ENCODE assay signal across 19 mouse cellular contexts in the genomic region with DNA sequence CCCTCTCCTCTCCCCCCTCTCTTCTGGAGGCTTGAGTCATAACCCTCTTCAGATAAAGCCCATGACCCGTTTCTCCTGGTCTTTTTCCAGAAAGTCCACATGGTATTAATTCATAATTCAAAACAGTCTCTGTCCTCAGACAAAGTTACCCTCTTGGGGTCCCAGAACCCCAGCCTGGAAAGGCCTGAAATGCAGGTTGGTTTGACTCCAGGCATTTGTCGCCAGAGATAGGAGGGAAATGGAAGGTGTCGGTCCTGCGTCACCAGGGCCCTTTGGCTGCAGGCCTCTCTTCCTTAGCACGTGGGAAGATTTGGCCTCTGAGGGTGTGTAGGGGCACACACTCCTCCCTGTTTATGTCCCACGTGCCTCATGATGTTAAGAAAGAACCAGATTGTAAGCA.
DNase-seq lines count a peak whose midpoint lies in the region; ATAC-seq lines count a peak whose summit lies in the region.
"Had no signal": no experiment of that assay in that cellular context is flagged by ENCODE, and none has a peak within 500 bp of the region (broad histone marks: within the 10 kb centered on the region; RNA-seq: fewer than 3 reads in every experiment).

No protein-coding gene starts in this region.

- DNase-seq in heart, adult 11 months, result peak; percentile 97
- peak; percentile 83 for DNase-seq in adipocyte (ENCODE audit: low spot score)
- DNase-seq in heart, adult 9 months (ENCODE audit: low spot score in 2 of 2), result peak; percentile 55 to 63
- DNase-seq in heart, postnatal 36 days, result peak; percentile 43 to 52
- no peak for DNase-seq in embryo, embryonic 9.5 days (ENCODE audit: extremely low spot score)
- DNase-seq in forebrain, embryonic 10.5 days (ENCODE audit: extremely low spot score, low spot score), result no peak
- DNase-seq: adrenal gland, postnatal 10 days; cerebellum, adult 11-12 months; lung, embryonic 14.5 days; midbrain, embryonic 14.5 days; retina, postnatal 1 day; thymus, postnatal 36 days had no signal

- H3K4me1 ChIP-seq in heart, embryonic 11.5 days (ENCODE audit: control insufficient read depth, insufficient read depth, low read length), result peaks cover 14% of the 10 kb centered on the region
- peaks cover 23% of the 10 kb centered on the region for H3K4me1 ChIP-seq in forebrain, embryonic 10.5 days

- 35% methylated on average over 6 of the region's 6 CpGs for WGBS in heart, embryonic 11.5 days (ENCODE audit: insufficient replicate concordance)
- 78% methylated on average over 6 of the region's 6 CpGs for WGBS in forebrain, embryonic 10.5 days

- no peak for ATAC-seq in heart, embryonic 11.5 days (replicated peaks; ENCODE audit: insufficient number of reproducible peaks, low FRiP score, low TSS enrichment)
- no peak for ATAC-seq in CD4-positive, CD25-positive, alpha-beta regulatory T cell, adult 4 months
- ATAC-seq: forebrain, embryonic 14.5 days; hindbrain, embryonic 16.5 days; intestine, postnatal 0 days had no signal

- H3K4me3 ChIP-seq in heart, embryonic 11.5 days (ENCODE audit: low read depth, low read length), result no peak overlapping the region
- H3K4me3 ChIP-seq in forebrain, embryonic 10.5 days, result no peak overlapping the region

- no peaks in the 10 kb centered on the region for H3K9me3 ChIP-seq in heart, embryonic 11.5 days (replicated peaks; ENCODE audit: control insufficient read depth, low read length)
- H3K9me3 ChIP-seq in forebrain, embryonic 10.5 days, result no peaks in the 10 kb centered on the region

- no peak overlapping the region for H3K9ac ChIP-seq in heart, embryonic 11.5 days (ENCODE audit: low read depth, low read length)
- H3K9ac ChIP-seq: lung, embryonic 14.5 days had no signal

- no peak overlapping the region for H3K4me2 ChIP-seq in heart, embryonic 11.5 days
- H3K4me2 ChIP-seq: liver, embryonic 11.5 days; lung, embryonic 14.5 days had no signal

- H3K27ac ChIP-seq in heart, embryonic 11.5 days (ENCODE audit: low read depth, low read length), result no peak overlapping the region
- H3K27ac ChIP-seq in forebrain, embryonic 10.5 days, result no peak overlapping the region
- H3K27ac ChIP-seq: kidney, postnatal 0 days had no signal

- intact Hi-C loops in heart, postnatal 36 days (cut with DNase I), result no loop called here

- no peaks in the 10 kb centered on the region for H3K27me3 ChIP-seq in heart, embryonic 11.5 days (ENCODE audit: control insufficient read depth, insufficient read depth, low read length)
- H3K27me3 ChIP-seq in forebrain, embryonic 10.5 days (ENCODE audit: poor library complexity, severe bottlenecking), result no peaks in the 10 kb centered on the region

- no peaks in the 10 kb centered on the region for H3K36me3 ChIP-seq in heart, embryonic 11.5 days (ENCODE audit: control insufficient read depth, insufficient read depth, low read length)
- no peaks in the 10 kb centered on the region for H3K36me3 ChIP-seq in forebrain, embryonic 10.5 days (replicated peaks)

Comparison
In these comparisons a context has a peak if more than half of its experiments do, and no peak if none do; other contexts are left out.
1. DNase-seq: peak in heart, adult 11 months (single experiment), adipocyte (single experiment), heart, adult 9 months (2 of 2) and heart, postnatal 36 days (2 of 2); none in embryo, embryonic 9.5 days (single experiment) and forebrain, embryonic 10.5 days (single experiment).